Mouse (Mus musculus) erythroblast, embryonic 14.5 days (primary cell): ENCODE results near the gene Clptm1l.

Experiments used
- GATA1 ChIP-seq: IDR thresholded peaks from 2 replicates; pipeline ENCODE4 v1.6.1; 2012; ENCODE audit warnings: low read length, inconsistent platforms, mixed read lengths
- TAL1 ChIP-seq: IDR thresholded peaks from 3 replicates; pipeline ENCODE4 v1.6.1; 2012; ENCODE audit warnings: low read length, inconsistent platforms, mixed read lengths

DNA sequence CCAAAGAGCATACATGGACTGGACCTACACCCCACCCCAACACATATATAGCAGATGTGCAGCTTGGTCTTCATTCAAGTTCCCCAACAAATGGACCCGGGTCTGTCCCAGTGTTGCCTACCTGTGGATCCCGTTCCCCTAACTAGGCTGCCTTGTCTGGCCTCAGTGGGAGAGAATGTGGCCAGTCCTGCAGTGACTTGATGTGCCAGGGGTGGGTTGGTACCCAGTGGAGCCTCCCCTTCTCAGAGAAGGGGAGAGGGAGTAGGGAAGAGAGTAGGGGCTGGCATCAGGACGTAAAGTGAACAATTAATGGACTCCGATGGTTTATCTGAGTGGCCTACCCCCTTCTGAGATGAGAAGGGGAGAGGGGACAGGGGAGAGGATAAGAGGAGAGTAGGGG is 760 bp upstream of the Clptm1l start:
- TF ChIP-seq GATA1 (no peak), TAL1 (no peak)
